Mouse (Mus musculus) limb, embryonic 13.5 days (tissue): ENCODE measurements around the gene Eef1g. TPM values are rescaled to one million over a fixed set of nuclear protein-coding genes. Genes with fewer than 3 reads are reported as not detected.
"Not testable (repeated sequence)": the region's sequence is repeated elsewhere in the genome, so short reads cannot be mapped to it uniquely, and the experiment has no call there.

Experiments used
- ATAC-seq: fragments of 200-750 bp; cut with Nextera tagmentation; 2 replicates; pipeline ENCODE4 v1.8.0; 2017; ENCODE audit warnings: low read depth, moderate number of reproducible peaks, moderate TSS enrichment; ENCODE audit not compliant: low FRiP score
- H3K27ac ChIP-seq: fragments of 300-500 bp; sonication (generic); 2 replicates; pipeline ENCODE4 v1.5.1; 2015; ENCODE audit warnings: inconsistent platforms, mild to moderate bottlenecking, moderate library complexity
- H3K27me3 ChIP-seq: fragments of 300-500 bp; sonication (generic); 2 replicates; pipeline ENCODE4 v1.6.1; 2015; ENCODE audit warnings: mild to moderate bottlenecking, inconsistent platforms
- H3K36me3 ChIP-seq: fragments of 300-500 bp; sonication (generic); 2 replicates; pipeline ENCODE4 v1.6.1; 2015; ENCODE audit warnings: inconsistent platforms, mild to moderate bottlenecking, moderate library complexity
- H3K4me1 ChIP-seq: fragments of 300-500 bp; sonication (generic); 2 replicates; pipeline ENCODE4 v1.6.1; 2015; ENCODE audit warnings: inconsistent platforms
- H3K4me2 ChIP-seq: fragments of 300-500 bp; sonication (generic); replicated peaks from 2 replicates; pipeline ENCODE4 v1.6.1; 2015; ENCODE audit warnings: inconsistent platforms, mild to moderate bottlenecking, moderate library complexity
- H3K4me3 ChIP-seq: fragments of 300-500 bp; sonication (generic); 2 replicates; pipeline ENCODE4 v1.5.1; 2015; ENCODE audit warnings: moderate library complexity, mild to moderate bottlenecking, inconsistent platforms
- H3K9ac ChIP-seq: fragments of 300-500 bp; sonication (generic); 2 replicates; pipeline ENCODE4 v1.6.1; 2015; ENCODE audit warnings: mild to moderate bottlenecking, inconsistent platforms
- H3K9me3 ChIP-seq: fragments of 300-500 bp; sonication (generic); 2 replicates; pipeline ENCODE4 v1.6.1; 2016; ENCODE audit warnings: inconsistent platforms
- WGBS: fragments of 180-500 bp; shearing (Covaris S2); methylation state at CpG from one replicate; pipeline ENCODE4 v1.1.7; 2015; 5-methylcytosine and 5-hydroxymethylcytosine counted together
- polyA plus RNA-seq: library from polyadenylated mRNA; unstranded; fragments of >200 nt; fragmentation: Nextera tagmentation; extraction: Ambion mirVana; gene quantifications from 2 replicates; pipeline ENCODE4 v1.2.1, GENCODE M21; 2015

The Eef1g gene
- polyA plus RNA-seq, 1 experiment from 2014 or later: 508 TPM

DNA sequence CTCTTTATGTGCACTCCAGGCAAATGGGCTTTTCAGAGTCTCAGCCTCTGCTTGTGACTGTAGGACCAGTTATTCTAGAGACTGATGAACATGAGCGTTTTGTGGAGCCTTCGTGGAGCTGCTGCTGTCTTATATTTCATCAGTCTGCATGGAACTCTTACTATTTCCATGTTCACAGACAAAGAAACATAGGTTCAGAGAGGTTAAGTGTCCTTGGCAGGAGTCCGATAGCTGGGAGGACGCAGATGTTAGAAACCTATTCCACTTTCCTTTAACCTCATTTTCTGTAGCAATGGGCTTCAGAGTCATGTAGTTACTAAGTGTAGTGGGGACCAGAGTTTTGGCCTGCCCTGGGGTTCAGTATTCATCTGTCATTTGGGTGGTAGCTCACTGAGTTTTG is 32.4 kb downstream of the Eef1g start:
- no peaks in the 10 kb centered on the region for H3K9me3 ChIP-seq
- peaks cover 51% of the 10 kb centered on the region for H3K36me3 ChIP-seq
- ATAC-seq: no peak
- no peak overlapping the region for H3K9ac ChIP-seq
- no peak overlapping the region for H3K4me3 ChIP-seq
- no peak overlapping the region for H3K4me2 ChIP-seq
- WGBS: 89% methylated on average over 4 of the region's 4 CpGs
- no peak overlapping the region for H3K27ac ChIP-seq
- no peaks in the 10 kb centered on the region for H3K27me3 ChIP-seq
- H3K4me1 ChIP-seq: peaks cover 47% of the 10 kb centered on the region

DNA sequence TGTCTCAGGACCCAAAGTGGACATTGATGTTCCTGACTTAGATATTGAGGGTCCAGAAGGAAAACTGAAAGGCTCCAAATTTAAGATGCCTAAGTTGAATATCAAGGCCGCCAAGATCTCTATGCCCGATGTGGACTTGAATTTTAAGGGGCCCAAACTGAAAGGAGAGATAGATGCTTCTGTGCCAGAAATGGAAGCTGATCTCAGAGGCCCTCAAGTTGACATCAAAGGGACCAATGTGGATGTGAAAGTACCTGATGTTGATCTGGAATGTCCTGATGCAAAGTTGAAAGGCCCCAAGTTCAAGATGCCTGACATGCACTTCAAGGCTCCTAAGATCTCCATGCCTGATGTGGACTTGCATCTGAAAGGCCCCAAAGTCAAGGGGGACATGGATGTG is 40.1 kb downstream of the Eef1g start:
- not testable (repeated sequence) for H3K9ac ChIP-seq, H3K9me3 ChIP-seq, ATAC-seq, H3K4me1 ChIP-seq, H3K27ac ChIP-seq, H3K4me3 ChIP-seq, H3K4me2 ChIP-seq, H3K27me3 ChIP-seq
- peaks cover 71% of the 10 kb centered on the region for H3K36me3 ChIP-seq
- 96% methylated on average over 2 of the region's 2 CpGs for WGBS

DNA sequence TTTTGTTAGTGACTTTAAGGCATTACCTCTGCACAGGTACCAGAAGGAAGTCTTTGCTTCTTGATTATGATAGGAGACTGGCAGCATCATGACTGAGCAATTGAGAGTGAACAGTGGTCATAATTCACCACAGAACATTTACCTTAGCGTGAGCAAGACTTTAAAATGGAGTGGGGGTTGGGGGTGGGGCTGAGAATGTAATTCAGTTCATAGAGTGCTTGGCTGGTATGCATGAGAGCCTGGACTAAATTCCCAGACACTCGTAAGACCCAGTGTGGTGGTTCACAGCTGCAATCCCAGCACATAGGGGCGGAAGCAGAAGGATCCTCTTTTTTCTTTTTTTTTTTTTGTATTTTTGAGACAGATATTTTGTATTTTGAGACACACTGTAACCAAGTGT is 52.5 kb downstream of the Eef1g start:
- H3K9ac ChIP-seq: no peak overlapping the region
- no peak for ATAC-seq
- 81% methylated on average over 3 of the region's 3 CpGs for WGBS
- peaks cover 65% of the 10 kb centered on the region for H3K36me3 ChIP-seq
- no peaks in the 10 kb centered on the region for H3K27me3 ChIP-seq
- H3K9me3 ChIP-seq: no peaks in the 10 kb centered on the region
- H3K4me2 ChIP-seq: no peak overlapping the region
- H3K4me3 ChIP-seq: no peak overlapping the region
- H3K4me1 ChIP-seq: peaks cover 7% of the 10 kb centered on the region; the same call in 1 of the 2 replicates
- H3K27ac ChIP-seq: no peak overlapping the region

DNA sequence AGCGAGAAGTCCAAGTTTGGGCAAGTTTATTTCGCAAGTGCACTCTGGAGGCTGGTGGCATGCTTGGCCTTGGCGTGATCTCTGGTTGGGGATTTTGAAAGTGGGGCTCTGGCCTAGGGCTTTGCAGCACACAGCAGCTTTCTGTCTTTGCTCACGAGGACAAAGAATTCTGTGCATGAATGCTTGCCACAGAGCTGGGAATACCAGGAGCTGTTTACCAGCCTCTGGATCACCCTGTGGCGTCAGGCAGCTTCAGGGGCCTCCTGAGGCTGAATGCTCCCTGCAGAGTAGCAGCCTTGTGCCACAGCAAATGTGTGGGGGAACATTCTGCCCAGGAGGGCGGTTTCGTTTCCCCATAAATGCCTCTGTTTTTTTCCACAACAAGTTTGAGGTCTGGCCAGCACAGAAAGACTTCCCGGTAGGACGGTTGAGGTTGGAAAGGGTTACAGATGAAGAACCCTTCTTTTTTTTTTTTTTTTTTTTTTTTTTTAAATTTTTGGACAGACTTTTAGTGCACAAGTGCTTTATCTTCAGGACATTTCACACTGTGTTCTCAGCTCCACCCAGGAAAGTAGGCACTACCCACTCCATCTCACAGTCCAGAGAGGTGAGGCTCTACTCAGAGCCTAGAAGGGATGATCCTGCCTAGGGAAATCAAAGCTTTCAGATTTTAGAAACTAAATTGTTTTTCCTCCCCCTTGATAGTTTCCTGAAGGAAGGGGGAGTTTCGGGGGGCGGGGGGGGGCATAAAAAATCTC is 56.4 kb downstream of the Eef1g start:
- Histone ChIP-seq H3K9ac (no peak overlapping the region; the same call in 1 of the 2 replicates), H3K9me3 (no peaks in the 10 kb centered on the region), H3K4me1 (peaks cover 15% of the 10 kb centered on the region; the same call in 1 of the 2 replicates), H3K4me2 (no peak overlapping the region), H3K27ac (peak overlapping the region; percentile 48), H3K27me3 (no peaks in the 10 kb centered on the region), H3K36me3 (peaks cover 27% of the 10 kb centered on the region), H3K4me3 (no peak overlapping the region)
- WGBS: 52% methylated on average over 11 of the region's 11 CpGs
- peak; percentile 52; the same call in 1 of the 2 replicates for ATAC-seq

DNA sequence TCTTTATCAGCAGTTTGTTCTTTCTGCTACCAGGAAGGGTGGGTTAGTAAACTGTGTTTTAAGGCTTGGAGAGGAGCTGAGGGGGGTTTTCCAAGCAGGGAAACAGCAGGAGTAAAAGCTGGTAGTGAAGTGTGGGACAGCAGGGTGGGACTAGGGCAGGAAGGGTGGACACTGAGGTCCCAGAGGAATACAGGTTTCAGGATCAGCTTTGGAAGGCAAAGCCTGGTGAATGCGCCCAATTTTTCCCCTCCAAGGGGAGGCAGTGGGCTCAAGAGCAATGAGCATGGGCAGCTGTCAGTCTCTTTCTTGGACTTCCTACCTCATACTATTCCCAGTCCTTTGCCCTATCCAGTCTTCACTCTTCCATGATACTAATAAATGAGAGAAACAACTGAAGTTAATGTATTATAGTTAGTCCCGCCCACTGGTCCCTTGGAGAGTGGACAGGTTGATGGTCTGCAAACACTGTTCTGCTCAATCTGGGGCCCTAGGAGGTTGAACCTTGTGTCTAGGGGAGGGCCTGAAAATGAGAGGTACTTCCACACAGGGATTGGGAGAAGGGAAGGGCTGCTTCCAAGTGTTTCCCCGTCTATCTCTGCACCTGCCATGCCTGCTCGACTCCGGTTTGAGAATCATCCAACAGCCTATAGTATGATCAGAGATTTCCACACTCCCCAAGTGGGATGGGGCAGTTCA is 58.9 kb downstream of the Eef1g start:
- 86% methylated on average over 5 of the region's 5 CpGs for WGBS
- H3K4me1 ChIP-seq: peaks cover 15% of the 10 kb centered on the region; the same call in 1 of the 2 replicates
- no peak overlapping the region for H3K27ac ChIP-seq

DNA sequence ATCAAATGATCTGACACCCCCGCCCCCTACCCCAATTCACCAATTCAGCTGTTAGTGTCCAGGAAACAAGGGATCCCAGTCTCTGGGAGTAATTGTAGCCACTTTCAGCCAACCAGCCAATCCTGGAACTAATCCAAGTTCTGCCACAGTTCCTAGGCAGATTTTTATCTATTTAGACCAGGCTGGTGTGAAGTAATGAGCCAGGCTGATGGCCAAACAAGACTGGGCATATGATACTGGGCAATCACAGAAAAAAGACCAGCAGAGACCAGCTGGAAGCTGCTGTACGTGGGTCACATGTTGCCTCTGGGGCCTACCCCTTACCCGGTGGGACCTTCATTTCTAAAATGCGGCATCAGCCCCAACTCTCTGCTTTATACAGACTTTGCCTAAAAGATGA is 59.8 kb downstream of the Eef1g start:
- H3K4me1 ChIP-seq: peaks cover 15% of the 10 kb centered on the region; the same call in 1 of the 2 replicates
- H3K27ac ChIP-seq: no peak overlapping the region
- no peaks in the 10 kb centered on the region for H3K9me3 ChIP-seq
- H3K9ac ChIP-seq: no peak overlapping the region
- no peak overlapping the region for H3K4me3 ChIP-seq
- no peak for ATAC-seq
- no peaks in the 10 kb centered on the region for H3K27me3 ChIP-seq
- H3K36me3 ChIP-seq: no peaks in the 10 kb centered on the region
- 73% methylated on average over 4 of the region's 4 CpGs for WGBS
- no peak overlapping the region for H3K4me2 ChIP-seq

More for the DNA sequence above, 58.9 kb downstream of the Eef1g start:
- Histone ChIP-seq H3K4me3 (no peak overlapping the region), H3K4me2 (no peak overlapping the region), H3K9me3 (no peaks in the 10 kb centered on the region), H3K36me3 (peaks cover 3% of the 10 kb centered on the region), H3K27me3 (no peaks in the 10 kb centered on the region), H3K9ac (no peak overlapping the region)
- no peak for ATAC-seq

DNA sequence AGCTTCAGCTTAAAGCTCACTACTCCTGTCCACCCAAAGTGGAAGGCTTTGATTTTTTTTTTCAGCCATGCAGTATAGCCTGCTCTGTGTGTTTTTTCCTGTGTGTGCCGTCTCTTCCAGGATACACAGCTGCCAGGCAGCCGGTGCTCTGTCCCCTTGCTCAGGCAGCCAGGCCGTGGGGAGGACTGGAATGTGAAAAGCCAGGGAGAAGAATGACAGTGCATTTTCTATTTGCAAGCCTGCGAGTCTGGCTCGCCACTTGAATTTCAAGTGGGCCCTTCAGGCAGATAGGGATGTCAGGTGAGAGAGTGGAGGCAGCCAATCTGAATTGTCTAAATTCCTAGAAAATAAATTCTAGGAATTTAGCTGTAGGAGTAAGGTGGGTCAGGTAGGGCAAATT is 61.0 kb downstream of the Eef1g start:
- no peak for ATAC-seq
- H3K27me3 ChIP-seq: no peaks in the 10 kb centered on the region
- no peak overlapping the region for H3K4me3 ChIP-seq
- no peak overlapping the region for H3K27ac ChIP-seq
- peaks cover 12% of the 10 kb centered on the region for H3K4me1 ChIP-seq
- WGBS: 37% methylated on average over 5 of the region's 5 CpGs
- H3K36me3 ChIP-seq: no peaks in the 10 kb centered on the region
- H3K9me3 ChIP-seq: no peaks in the 10 kb centered on the region
- no peak overlapping the region for H3K4me2 ChIP-seq
- no peak overlapping the region for H3K9ac ChIP-seq

Other genes starting within 250 kb of the Eef1g start
- gene Slc3a2, start 243.7 kb upstream of the Eef1g start, polyA plus RNA-seq: 101 and 103 TPM in 2 replicates
- 98.7 TPM in 2 replicates for gene Wdr74, start 231.2 kb upstream of the Eef1g start, polyA plus RNA-seq
- 2.1 TPM in 2 replicates for gene 1700092M07Rik, start 226.3 kb upstream of the Eef1g start, polyA plus RNA-seq
- 194 and 205 TPM in 2 replicates for gene Stx5a, start 225.6 kb upstream of the Eef1g start, polyA plus RNA-seq
- 214 and 217 TPM in 2 replicates for gene Nxf1, start 210.0 kb upstream of the Eef1g start, polyA plus RNA-seq
- gene Tmem223, start 196.0 kb upstream of the Eef1g start, polyA plus RNA-seq: 211 and 232 TPM in 2 replicates
- gene Tmem179b, start 192.6 kb upstream of the Eef1g start, polyA plus RNA-seq: 62.7 and 66.2 TPM in 2 replicates
- 31.9 and 32.8 TPM in 2 replicates for gene Taf6l, start 180.6 kb upstream of the Eef1g start, polyA plus RNA-seq
- 183 and 185 TPM in 2 replicates for gene Polr2g, start 168.5 kb upstream of the Eef1g start, polyA plus RNA-seq
- gene Zbtb3, start 164.5 kb upstream of the Eef1g start, polyA plus RNA-seq: 6.0 and 6.7 TPM in 2 replicates
- 67.1 and 73.4 TPM in 2 replicates for gene Ttc9c, start 147.7 kb upstream of the Eef1g start, polyA plus RNA-seq
- 5.9 and 6.3 TPM in 2 replicates for gene Hnrnpul2, start 147.0 kb upstream of the Eef1g start, polyA plus RNA-seq
- gene AC129217.1, start 137.3 kb upstream of the Eef1g start, polyA plus RNA-seq: not detected in 2 replicates
- gene Bscl2, start 129.6 kb upstream of the Eef1g start, polyA plus RNA-seq: 45.2 and 49.3 TPM in 2 replicates
- gene Gng3, start 127.8 kb upstream of the Eef1g start, polyA plus RNA-seq: 8.7 and 8.8 TPM in 2 replicates
- gene Lrrn4cl, start 116.3 kb upstream of the Eef1g start, polyA plus RNA-seq: 0.75 and 0.93 TPM in 2 replicates
- gene Ubxn1, start 95.5 kb upstream of the Eef1g start, polyA plus RNA-seq: 179 TPM in 2 replicates
- 66.7 and 70.4 TPM in 2 replicates for gene Uqcc3, start 86.1 kb upstream of the Eef1g start, polyA plus RNA-seq
- 93.0 and 93.2 TPM in 2 replicates for gene Lbhd1, start 83.3 kb upstream of the Eef1g start, polyA plus RNA-seq
- not detected in 2 replicates for gene Gm49403, start 83.1 kb upstream of the Eef1g start, polyA plus RNA-seq
- gene 1810009A15Rik, start 78.2 kb upstream of the Eef1g start, polyA plus RNA-seq: 94.0 and 96.6 TPM in 2 replicates
- gene Gm49416, start 78.1 kb upstream of the Eef1g start, polyA plus RNA-seq: not detected in 2 replicates
- 39.6 and 43.3 TPM in 2 replicates for gene Ints5, start 74.0 kb upstream of the Eef1g start, polyA plus RNA-seq
- 102 and 112 TPM in 2 replicates for gene Ganab, start 69.0 kb upstream of the Eef1g start, polyA plus RNA-seq
- 49.9 and 53.0 TPM in 2 replicates for gene B3gat3, start 46.7 kb upstream of the Eef1g start, polyA plus RNA-seq
- gene Rom1, start 37.7 kb upstream of the Eef1g start, polyA plus RNA-seq: 3.2 and 3.7 TPM in 2 replicates
- gene Eml3, start 37.5 kb upstream of the Eef1g start, polyA plus RNA-seq: 36.9 and 37.2 TPM in 2 replicates
- 192 and 193 TPM in 2 replicates for gene Mta2, start 25.2 kb upstream of the Eef1g start, polyA plus RNA-seq
- 35.6 and 36.5 TPM in 2 replicates for gene Tut1, start 13.2 kb upstream of the Eef1g start, polyA plus RNA-seq
- 35.2 and 35.6 TPM in 2 replicates for gene Ahnak, start 22.2 kb downstream of the Eef1g start, polyA plus RNA-seq
- not detected in 2 replicates for gene Scgb1a1, start 120.9 kb downstream of the Eef1g start, polyA plus RNA-seq
- gene Asrgl1, start 168.6 kb downstream of the Eef1g start, polyA plus RNA-seq: 17.8 and 19.0 TPM in 2 replicates